11 mouse cellular contexts compared by ENCODE assay signal in the genomic region with DNA sequence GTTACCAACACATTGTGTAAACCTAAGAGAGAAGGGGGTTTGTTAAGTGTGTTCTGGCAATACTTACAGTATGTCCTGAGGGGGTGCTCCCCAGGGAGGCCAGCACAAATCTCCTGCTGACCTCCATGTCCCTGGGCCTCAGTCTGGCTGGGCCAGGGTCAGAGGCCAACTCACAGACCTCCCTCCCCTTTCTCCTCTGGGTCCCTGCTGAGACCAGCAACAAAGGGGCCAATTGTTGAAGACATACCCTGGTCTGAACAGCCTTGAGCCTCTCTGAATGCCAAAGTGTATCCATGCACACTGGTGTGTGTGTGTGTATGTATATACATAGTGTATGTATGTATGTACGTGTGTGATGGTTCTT.
DNase-seq lines count a peak whose midpoint lies in the region; ATAC-seq and TF ChIP-seq lines count a peak whose summit lies in the region.
"Had no signal": no experiment of that assay in that cellular context is flagged by ENCODE, and none has a peak within 500 bp of the region (broad histone marks: within the 10 kb centered on the region; RNA-seq: fewer than 3 reads in every experiment).

No protein-coding gene starts in this region.

- no peak for TF ChIP-seq CTCF in kidney, adult 2 months (conservative IDR thresholded peaks at IDR 0.05; ENCODE audit: insufficient read depth, insufficient read length, low read depth, low read length)

- ATAC-seq in limb, embryonic 13.5 days (ENCODE audit: low FRiP score, low read depth), result peak; percentile 58

- H3K4me3 ChIP-seq in kidney, adult 2 months (ENCODE audit: insufficient read depth, low read depth, low read length), result no peak overlapping the region
- no peak overlapping the region for H3K4me3 ChIP-seq in limb, embryonic 13.5 days
- H3K4me3 ChIP-seq: layer of hippocampus, adult 2 months; liver, embryonic 15.5 days had no signal

- DNase-seq in kidney, adult 2 months, result peak; percentile 4
- DNase-seq in kidney, adult 8-10 months, result no peak
- DNase-seq in embryo, embryonic 9.5 days (ENCODE audit: extremely low spot score), result peak; percentile 85
- peak; percentile 67 for DNase-seq in hindlimb bud, embryonic 11.5 days (ENCODE audit: extremely low spot score, low read depth, low spot score)
- DNase-seq in layer of hippocampus, adult 18-20 months (ENCODE audit: low spot score in 2 of 2), result no peak
- DNase-seq in gastrocnemius, adult 8-10 months (ENCODE audit: low spot score in 2 of 2), result no peak
- no peak for DNase-seq in heart, adult 18-20 months
- DNase-seq: cerebellum, adult 2 months had no signal

- H3K27ac ChIP-seq in kidney, adult 2 months (ENCODE audit: insufficient read depth, low read depth, low read length), result no peak overlapping the region
- H3K27ac ChIP-seq in limb, embryonic 13.5 days, result peak overlapping the region; percentile 33; the same call in 1 of the 2 replicates
- H3K27ac ChIP-seq: layer of hippocampus, adult 2 months; liver, embryonic 15.5 days had no signal

- no peaks in the 10 kb centered on the region for H3K36me3 ChIP-seq in kidney, adult 2 months (ENCODE audit: control insufficient read depth, insufficient read depth, low read length)
- H3K36me3 ChIP-seq in limb, embryonic 13.5 days, result no peaks in the 10 kb centered on the region
- H3K36me3 ChIP-seq: liver, embryonic 15.5 days had no signal

- H3K4me2 ChIP-seq in limb, embryonic 13.5 days (replicated peaks), result 0 out of 2 replicates have a peak overlapping the region, but pooled peaks have one; percentile 7
- H3K4me2 ChIP-seq: liver, embryonic 15.5 days had no signal

- no peak overlapping the region for H3K9ac ChIP-seq in limb, embryonic 13.5 days
- H3K9ac ChIP-seq: liver, embryonic 15.5 days had no signal

- WGBS in kidney, adult 2 months, result 68% methylated on average over 1 of the region's 1 CpGs
- 42% methylated on average over 1 of the region's 1 CpGs for WGBS in limb, embryonic 13.5 days

- TF ChIP-seq POLR2A in kidney, adult 2 months (IDR thresholded peaks at IDR 0.05; ENCODE audit: low read depth, low read length), result no peak

- H3K27me3 ChIP-seq in kidney, adult 2 months (replicated peaks; ENCODE audit: control insufficient read depth, insufficient read depth, low read length), result no peaks in the 10 kb centered on the region
- H3K27me3 ChIP-seq in limb, embryonic 13.5 days, result peaks cover 32% of the 10 kb centered on the region
- H3K27me3 ChIP-seq: liver, embryonic 15.5 days had no signal

- H3K9me3 ChIP-seq in limb, embryonic 13.5 days, result no peaks in the 10 kb centered on the region
- H3K9me3 ChIP-seq: liver, embryonic 15.5 days had no signal

- H3K4me1 ChIP-seq in kidney, adult 2 months (ENCODE audit: control insufficient read depth, insufficient read depth, low read length), result no peaks in the 10 kb centered on the region
- peaks cover 40% of the 10 kb centered on the region for H3K4me1 ChIP-seq in limb, embryonic 13.5 days
- H3K4me1 ChIP-seq: liver, embryonic 15.5 days had no signal

Comparison
In these comparisons a context has a peak if more than half of its experiments do, and no peak if none do; other contexts are left out.
1. DNase-seq: peak in kidney, adult 2 months (single experiment), embryo, embryonic 9.5 days (single experiment) and hindlimb bud, embryonic 11.5 days (single experiment); none in kidney, adult 8-10 months (0 of 2), layer of hippocampus, adult 18-20 months (0 of 2), gastrocnemius, adult 8-10 months (0 of 2) and heart, adult 18-20 months (0 of 2).